Mouse (Mus musculus) hindbrain, postnatal 0 days (tissue): ENCODE results near the gene Rps3a1. TPM values are rescaled to one million over a fixed set of nuclear protein-coding genes. Genes with fewer than 3 reads are reported as not detected.
A peak's percentile ranks its signal among the peaks of the same experiment; 100 is the strongest.

Experiments used
- ATAC-seq: fragments of 200-750 bp; cut with Nextera tagmentation; 2 replicates; pipeline ENCODE4 v1.8.0; 2017; ENCODE audit warnings: mild to moderate bottlenecking, moderate TSS enrichment, moderate library complexity
- DNase-seq: peaks from one replicate; pipeline ENCODE4 v3.0.0-alpha.2; 2015; ENCODE audit warnings: low spot score
- H3K27ac ChIP-seq: fragments of 300-500 bp; sonication (generic); 2 replicates; pipeline ENCODE4 v1.5.1; 2014; ENCODE audit warnings: mild to moderate bottlenecking
- H3K27me3 ChIP-seq: fragments of 300-500 bp; sonication (generic); 2 replicates; pipeline ENCODE4 v1.6.1; 2014; ENCODE audit warnings: low read length, mixed read lengths; ENCODE audit not compliant: insufficient read depth
- H3K36me3 ChIP-seq: fragments of 300-500 bp; sonication (generic); 2 replicates; pipeline ENCODE4 v1.6.1; 2014; ENCODE audit warnings: low read length, mixed read lengths; ENCODE audit not compliant: insufficient read depth
- H3K4me1 ChIP-seq: fragments of 300-500 bp; sonication (generic); 2 replicates; pipeline ENCODE4 v1.6.1; 2014; ENCODE audit warnings: antibody characterized with exemption, low read length, mixed read lengths; ENCODE audit not compliant: insufficient read depth
- H3K4me2 ChIP-seq: fragments of 300-500 bp; sonication (generic); 2 replicates; pipeline ENCODE4 v1.6.1; 2014; ENCODE audit warnings: low read depth, mild to moderate bottlenecking, low read length, moderate library complexity, mixed read lengths
- H3K4me3 ChIP-seq: fragments of 300-500 bp; sonication (generic); 2 replicates; pipeline ENCODE4 v1.5.1; 2014; ENCODE audit warnings: low read length
- H3K9ac ChIP-seq: fragments of 300-500 bp; sonication (generic); replicated peaks from 2 replicates; pipeline ENCODE4 v1.6.1; 2014; ENCODE audit warnings: mild to moderate bottlenecking, low read length, moderate library complexity, mixed read lengths
- H3K9me3 ChIP-seq: fragments of 300-500 bp; sonication (generic); 2 replicates; pipeline ENCODE4 v1.6.1; 2016; ENCODE audit warnings: low read length, mixed read lengths
- CTCF ChIP-seq: IDR thresholded peaks from 2 replicates; pipeline ENCODE4 v1.5.1; 2016; ENCODE audit warnings: antibody characterized with exemption, control low read depth, low read depth
- WGBS: fragments of 180-500 bp; shearing (Covaris S2); extraction: QIAGEN DNeasy Blood & Tissue Kit; methylation state at CpG from one replicate; pipeline ENCODE4 v1.1.7; 2014; 5-methylcytosine and 5-hydroxymethylcytosine counted together
- polyA plus RNA-seq: library from polyadenylated mRNA; unstranded; fragments of >200 nt; fragmentation: Nextera tagmentation; extraction: Ambion mirVana; gene quantifications from 2 replicates; pipeline ENCODE4 v1.2.1, GENCODE M21; 2015
- total RNA-seq: library from RNA; depleted of rRNA; stranded (reverse); fragments of >200 nt; gene quantifications from 2 replicates; pipeline ENCODE4 v1.2.3, GENCODE M21; 2014

Gene Rps3a1
- total and polyA plus RNA-seq, 2 experiments from 2014 or later, result 391 to 638 TPM

- ATAC-seq, result no peak
- Histone ChIP-seq H3K9me3 (no peaks in the 10 kb centered on the region), H3K9ac (no peak overlapping the region), H3K27ac (no peak overlapping the region), H3K4me1 (no peaks in the 10 kb centered on the region), H3K36me3 (peaks cover 7% of the 10 kb centered on the region; the same call in 1 of the 2 replicates), H3K4me3 (no peak overlapping the region), H3K27me3 (no peaks in the 10 kb centered on the region), H3K4me2 (no peak overlapping the region)
- no peak for TF ChIP-seq CTCF
- DNase-seq, result no peak
- 77% methylated on average over 16 of the region's 16 CpGs for WGBS
These were observed 23.1 kb downstream of the Rps3a1 start for GRCm38 (mm10) chr3:86119237-86119932.

GRCm38 (mm10) chr3:86116951-86117350 is 25.6 kb downstream of the Rps3a1 start:
- Histone ChIP-seq H3K4me3 (no peak overlapping the region), H3K9me3 (no peaks in the 10 kb centered on the region), H3K27me3 (no peaks in the 10 kb centered on the region), H3K4me2 (no peak overlapping the region), H3K4me1 (no peaks in the 10 kb centered on the region), H3K27ac (no peak overlapping the region), H3K9ac (no peak overlapping the region), H3K36me3 (peaks cover 7% of the 10 kb centered on the region; the same call in 1 of the 2 replicates)
- WGBS, result 96% methylated on average over 4 of the region's 4 CpGs
- peak; percentile 49 for TF ChIP-seq CTCF
- DNase-seq (no peak), ATAC-seq (no peak)

GRCm38 (mm10) chr3:86114659-86115338 is 27.7 kb downstream of the Rps3a1 start:
- H3K9ac ChIP-seq, result no peak overlapping the region
- no peaks in the 10 kb centered on the region; the same call in 1 of the 2 replicates for H3K36me3 ChIP-seq
- no peaks in the 10 kb centered on the region for H3K27me3 ChIP-seq
- no peak overlapping the region for H3K4me2 ChIP-seq
- no peak for DNase-seq
- no peak overlapping the region for H3K4me3 ChIP-seq
- TF ChIP-seq CTCF, result no peak
- WGBS, result 69% methylated on average over 12 of the region's 12 CpGs
- H3K27ac ChIP-seq, result peak overlapping the region; percentile 41; the same call in 1 of the 2 replicates
- H3K9me3 ChIP-seq, result no peaks in the 10 kb centered on the region
- ATAC-seq, result no peak
- H3K4me1 ChIP-seq, result no peaks in the 10 kb centered on the region

- DNase-seq (no peak), ATAC-seq (no peak)
- Histone ChIP-seq H3K27me3 (no peaks in the 10 kb centered on the region), H3K4me3 (no peak overlapping the region), H3K27ac (no peak overlapping the region), H3K36me3 (no peaks in the 10 kb centered on the region; the same call in 1 of the 2 replicates), H3K4me2 (no peak overlapping the region), H3K9me3 (no peaks in the 10 kb centered on the region), H3K4me1 (no peaks in the 10 kb centered on the region), H3K9ac (no peak overlapping the region)
- 82% methylated on average over 7 of the region's 7 CpGs for WGBS
- no peak for TF ChIP-seq CTCF
These were observed 29.7 kb downstream of the Rps3a1 start for GRCm38 (mm10) chr3:86112766-86113165.

- peak; percentile 55 for TF ChIP-seq CTCF
- H3K27ac ChIP-seq, result no peak overlapping the region
- ATAC-seq, result no peak
- no peak overlapping the region for H3K9ac ChIP-seq
- peak overlapping the region; percentile 25; the same call in 1 of the 2 replicates for H3K4me2 ChIP-seq
- no peaks in the 10 kb centered on the region for H3K4me1 ChIP-seq
- no peaks in the 10 kb centered on the region for H3K9me3 ChIP-seq
- no peaks in the 10 kb centered on the region for H3K36me3 ChIP-seq
- H3K4me3 ChIP-seq, result no peak overlapping the region
- H3K27me3 ChIP-seq, result no peaks in the 10 kb centered on the region
- peak; percentile 55 for DNase-seq
- WGBS, result 27% methylated on average over 10 of the region's 10 CpGs
These were observed 32.4 kb downstream of the Rps3a1 start for GRCm38 (mm10) chr3:86110077-86110476.

GRCm38 (mm10) chr3:86109099-86109498 is 33.4 kb downstream of the Rps3a1 start:
- H3K4me1 ChIP-seq, result no peaks in the 10 kb centered on the region
- no peak overlapping the region for H3K4me2 ChIP-seq
- 86% methylated on average over 7 of the region's 7 CpGs for WGBS
- ATAC-seq (no peak), DNase-seq (no peak)
- no peak overlapping the region for H3K4me3 ChIP-seq
- H3K9ac ChIP-seq, result no peak overlapping the region
- no peak for TF ChIP-seq CTCF
- no peaks in the 10 kb centered on the region for H3K36me3 ChIP-seq
- no peaks in the 10 kb centered on the region for H3K27me3 ChIP-seq
- no peaks in the 10 kb centered on the region for H3K9me3 ChIP-seq
- no peak overlapping the region for H3K27ac ChIP-seq

GRCm38 (mm10) chr3:86108576-86108975 is 33.9 kb downstream of the Rps3a1 start:
- no peak for DNase-seq

More at GRCm38 (mm10) chr3:86108576-86108975, 33.9 kb downstream of the Rps3a1 start:
- TF ChIP-seq CTCF, result no peak
- H3K36me3 ChIP-seq, result no peaks in the 10 kb centered on the region
- no peaks in the 10 kb centered on the region for H3K27me3 ChIP-seq
- no peaks in the 10 kb centered on the region for H3K9me3 ChIP-seq
- H3K27ac ChIP-seq, result no peak overlapping the region
- no peak overlapping the region for H3K9ac ChIP-seq
- H3K4me1 ChIP-seq, result no peaks in the 10 kb centered on the region
- WGBS, result 85% methylated on average over 4 of the region's 4 CpGs
- H3K4me2 ChIP-seq, result no peak overlapping the region
- ATAC-seq, result no peak
- H3K4me3 ChIP-seq, result no peak overlapping the region
